Mouse (Mus musculus) midbrain, embryonic 16.5 days (tissue): Measurements from ENCODE around the gene Wbp11. TPM values are rescaled to one million over a fixed set of nuclear protein-coding genes. Genes with fewer than 3 reads are reported as not detected.
"Not testable (repeated sequence)": the region's sequence is repeated elsewhere in the genome, so short reads cannot be mapped to it uniquely, and the experiment has no call there.

Experiments used
- ATAC-seq: fragments of 200-750 bp; cut with Nextera tagmentation; 2 replicates; pipeline ENCODE4 v1.8.0; 2017; ENCODE audit warnings: moderate TSS enrichment
- H3K27ac ChIP-seq: fragments of 300-500 bp; sonication (generic); 2 replicates; pipeline ENCODE4 v1.5.1; 2014; ENCODE audit warnings: mild to moderate bottlenecking, low read length, mixed read lengths
- H3K27me3 ChIP-seq: fragments of 300-500 bp; sonication (generic); 2 replicates; pipeline ENCODE4 v1.6.1; 2014; ENCODE audit warnings: low read depth, low read length, mixed read lengths; ENCODE audit not compliant: control insufficient read depth, insufficient read depth
- H3K36me3 ChIP-seq: fragments of 300-500 bp; sonication (generic); 2 replicates; pipeline ENCODE4 v1.6.1; 2014; ENCODE audit warnings: mild to moderate bottlenecking, low read length, moderate library complexity, mixed read lengths; ENCODE audit not compliant: control insufficient read depth, insufficient read depth
- H3K4me1 ChIP-seq: fragments of 300-500 bp; sonication (generic); 2 replicates; pipeline ENCODE4 v1.6.1; 2014; ENCODE audit warnings: mild to moderate bottlenecking, low read length, mixed read lengths; ENCODE audit not compliant: control insufficient read depth, insufficient read depth
- H3K4me2 ChIP-seq: fragments of 300-500 bp; sonication (generic); 2 replicates; pipeline ENCODE4 v1.6.1; 2014; ENCODE audit warnings: mild to moderate bottlenecking, low read length, mixed read lengths
- H3K4me3 ChIP-seq: fragments of 300-500 bp; sonication (generic); 2 replicates; pipeline ENCODE4 v1.5.1; 2014; ENCODE audit warnings: low read depth, mild to moderate bottlenecking, low read length, moderate library complexity, mixed read lengths
- H3K9ac ChIP-seq: fragments of 300-500 bp; sonication (generic); 2 replicates; pipeline ENCODE4 v1.6.1; 2014; ENCODE audit warnings: low read depth, low read length, mixed read lengths
- H3K9me3 ChIP-seq: fragments of 300-500 bp; sonication (generic); replicated peaks from 2 replicates; pipeline ENCODE4 v1.6.1; 2014; ENCODE audit warnings: mild to moderate bottlenecking, low read length, mixed read lengths; ENCODE audit not compliant: control insufficient read depth, poor library complexity, severe bottlenecking
- WGBS: fragments of 180-500 bp; shearing (Covaris S2); extraction: QIAGEN DNeasy Blood & Tissue Kit; methylation state at CpG from one replicate; pipeline ENCODE4 v1.1.7; 2014; 5-methylcytosine and 5-hydroxymethylcytosine counted together
- polyA plus RNA-seq: library from polyadenylated mRNA; unstranded; fragments of >200 nt; fragmentation: Nextera tagmentation; extraction: Ambion mirVana; gene quantifications from 2 replicates; pipeline ENCODE4 v1.2.1, GENCODE M21; 2015

Gene Wbp11
- polyA plus RNA-seq, 1 experiment from 2014 or later: 74.2 TPM

DNA sequence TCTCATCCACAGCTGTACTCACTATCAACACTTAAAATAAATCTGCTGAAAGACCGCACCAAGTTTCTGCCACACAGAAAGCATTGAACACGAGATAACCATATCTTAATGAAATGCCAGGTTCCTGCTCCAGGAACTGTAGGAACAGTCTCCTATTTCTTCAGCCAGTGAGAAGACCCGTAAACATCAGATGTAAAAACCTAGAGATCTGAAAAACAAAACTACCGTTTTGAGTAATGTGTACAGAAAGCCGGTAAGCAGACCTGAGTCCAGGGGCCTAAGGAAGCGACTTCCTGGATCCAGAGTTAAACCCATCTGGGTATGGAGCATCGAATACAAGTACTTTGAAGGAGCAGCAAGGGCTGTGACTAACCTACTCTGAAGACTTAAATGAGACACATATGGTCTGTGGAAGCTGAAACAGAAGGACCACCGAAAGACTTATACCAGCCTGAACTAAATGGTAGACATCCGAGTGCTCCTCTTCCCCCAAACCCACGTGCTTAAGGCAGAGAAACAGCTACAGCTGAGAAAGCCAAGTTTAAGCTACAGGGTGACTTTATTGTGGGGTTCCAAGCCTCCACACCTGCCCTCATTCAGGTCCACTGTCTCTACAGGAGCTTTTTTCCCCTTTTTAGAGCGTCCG, 24.8 kb downstream of the Wbp11 start:
- peak overlapping the region; percentile 82 for H3K4me3 ChIP-seq
- peak overlapping the region; percentile 100 for H3K27ac ChIP-seq
- no peaks in the 10 kb centered on the region for H3K9me3 ChIP-seq
- H3K4me2 ChIP-seq: peak overlapping the region; percentile 69
- no peaks in the 10 kb centered on the region for H3K36me3 ChIP-seq
- ATAC-seq: 0 out of 2 replicates have a peak, but pooled peaks have one; percentile 0
- H3K27me3 ChIP-seq: no peaks in the 10 kb centered on the region
- H3K4me1 ChIP-seq: peaks cover 13% of the 10 kb centered on the region
- H3K9ac ChIP-seq: peak overlapping the region; percentile 37; the same call in 1 of the 2 replicates
- 24% methylated on average over 12 of the region's 12 CpGs for WGBS

DNA sequence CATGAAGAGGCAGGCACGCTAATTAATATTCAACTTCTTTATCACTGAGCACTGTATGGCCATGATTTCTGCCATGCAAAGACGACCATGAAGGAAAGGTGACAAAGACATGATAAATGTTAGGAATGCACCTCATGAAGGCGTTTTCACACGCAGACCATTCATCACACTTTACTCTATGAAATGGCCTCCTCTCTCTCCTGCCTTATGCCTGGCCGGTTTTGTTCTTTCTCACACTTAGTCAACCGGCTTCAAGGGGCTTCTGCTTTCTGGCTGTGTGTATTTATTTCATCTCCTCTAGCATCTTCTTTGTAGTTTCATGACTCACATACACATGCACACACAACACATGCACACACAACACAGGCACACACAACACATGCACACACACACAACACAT, 26.8 kb downstream of the Wbp11 start:
- Histone ChIP-seq H3K4me3 (no peak overlapping the region), H3K4me1 (peaks cover 9% of the 10 kb centered on the region), H3K36me3 (no peaks in the 10 kb centered on the region), H3K4me2 (no peak overlapping the region), H3K27me3 (no peaks in the 10 kb centered on the region), H3K9ac (no peak overlapping the region), H3K27ac (no peak overlapping the region), H3K9me3 (no peaks in the 10 kb centered on the region)
- 87% methylated on average over 6 of the region's 6 CpGs for WGBS
- no peak for ATAC-seq

GRCm38 (mm10) chr6:136800710-136801109, 27.3 kb downstream of the Wbp11 start:
- WGBS: 91% methylated on average over 8 of the region's 8 CpGs

DNA sequence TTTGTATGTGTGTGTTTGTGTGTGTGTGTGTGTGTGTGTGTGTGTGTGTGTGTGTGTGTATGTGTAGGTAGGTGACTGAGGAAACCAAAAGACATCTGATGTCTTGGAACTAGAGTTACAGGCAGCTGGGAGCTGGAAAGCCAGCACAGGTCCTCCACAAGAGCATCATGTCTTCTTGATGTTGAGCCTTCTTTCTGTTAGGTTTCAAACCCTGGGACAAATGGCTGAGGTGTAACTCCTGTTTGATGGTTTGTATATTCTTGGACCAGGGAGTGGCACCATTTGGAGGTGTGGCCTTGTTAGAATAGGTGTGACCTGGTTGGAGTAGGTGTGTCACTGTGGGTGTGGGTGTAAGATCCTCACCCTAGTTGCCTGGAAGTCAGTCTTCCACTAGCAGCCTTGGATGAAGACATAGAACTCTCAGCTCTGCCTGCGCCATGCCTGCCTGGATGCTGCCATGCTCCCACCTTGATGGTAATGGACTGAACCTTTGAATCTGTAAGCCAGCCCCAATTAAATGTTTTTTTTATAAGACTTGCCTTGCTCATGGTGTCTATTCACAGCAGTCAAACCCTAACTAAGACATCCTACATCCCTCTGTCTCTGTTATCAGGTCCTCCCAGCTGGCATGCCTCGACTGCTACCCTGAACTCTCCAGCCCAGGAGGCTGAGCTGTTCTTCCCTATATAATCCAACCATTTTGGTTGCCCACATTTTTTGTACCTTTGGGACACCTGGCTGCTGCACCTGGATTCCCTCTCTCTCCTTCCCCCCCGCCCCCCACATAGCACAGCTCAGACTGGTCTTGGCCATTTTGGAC, 29.9 kb downstream of the Wbp11 start:
- 78% methylated on average over 3 of the region's 3 CpGs for WGBS
- H3K9me3 ChIP-seq, H3K4me2 ChIP-seq, ATAC-seq, H3K9ac ChIP-seq, H3K36me3 ChIP-seq, H3K27ac ChIP-seq, H3K27me3 ChIP-seq, H3K4me3 ChIP-seq: not testable (repeated sequence)
- peaks cover 11% of the 10 kb centered on the region for H3K4me1 ChIP-seq

More at GRCm38 (mm10) chr6:136800710-136801109, 27.3 kb downstream of the Wbp11 start:
- H3K4me1 ChIP-seq: peaks cover 9% of the 10 kb centered on the region
- no peaks in the 10 kb centered on the region for H3K27me3 ChIP-seq
- H3K9me3 ChIP-seq: no peaks in the 10 kb centered on the region
- no peak overlapping the region for H3K27ac ChIP-seq
- H3K36me3 ChIP-seq: no peaks in the 10 kb centered on the region
- H3K4me3 ChIP-seq: no peak overlapping the region
- H3K4me2 ChIP-seq: no peak overlapping the region
- no peak for ATAC-seq
- H3K9ac ChIP-seq: no peak overlapping the region

- Histone ChIP-seq H3K4me3 (no peak overlapping the region), H3K4me2 (no peak overlapping the region), H3K9me3 (no peaks in the 10 kb centered on the region), H3K9ac (no peak overlapping the region), H3K36me3 (no peaks in the 10 kb centered on the region), H3K27me3 (no peaks in the 10 kb centered on the region), H3K4me1 (peaks cover 9% of the 10 kb centered on the region), H3K27ac (no peak overlapping the region)
- WGBS: 54% methylated on average over 6 of the region's 6 CpGs
- no peak for ATAC-seq
Measured at GRCm38 (mm10) chr6:136795850-136796249, 32.2 kb downstream of the Wbp11 start.

- peaks cover 9% of the 10 kb centered on the region for H3K4me1 ChIP-seq
- no peaks in the 10 kb centered on the region for H3K9me3 ChIP-seq
- no peak overlapping the region for H3K27ac ChIP-seq
- H3K4me3 ChIP-seq: no peak overlapping the region
- no peaks in the 10 kb centered on the region for H3K27me3 ChIP-seq
- no peaks in the 10 kb centered on the region for H3K36me3 ChIP-seq
- 41% methylated on average over 1 of the region's 1 CpGs for WGBS
- no peak overlapping the region for H3K9ac ChIP-seq
- H3K4me2 ChIP-seq: no peak overlapping the region
- ATAC-seq: no peak
Measured at GRCm38 (mm10) chr6:136795110-136795509, 32.9 kb downstream of the Wbp11 start.

DNA sequence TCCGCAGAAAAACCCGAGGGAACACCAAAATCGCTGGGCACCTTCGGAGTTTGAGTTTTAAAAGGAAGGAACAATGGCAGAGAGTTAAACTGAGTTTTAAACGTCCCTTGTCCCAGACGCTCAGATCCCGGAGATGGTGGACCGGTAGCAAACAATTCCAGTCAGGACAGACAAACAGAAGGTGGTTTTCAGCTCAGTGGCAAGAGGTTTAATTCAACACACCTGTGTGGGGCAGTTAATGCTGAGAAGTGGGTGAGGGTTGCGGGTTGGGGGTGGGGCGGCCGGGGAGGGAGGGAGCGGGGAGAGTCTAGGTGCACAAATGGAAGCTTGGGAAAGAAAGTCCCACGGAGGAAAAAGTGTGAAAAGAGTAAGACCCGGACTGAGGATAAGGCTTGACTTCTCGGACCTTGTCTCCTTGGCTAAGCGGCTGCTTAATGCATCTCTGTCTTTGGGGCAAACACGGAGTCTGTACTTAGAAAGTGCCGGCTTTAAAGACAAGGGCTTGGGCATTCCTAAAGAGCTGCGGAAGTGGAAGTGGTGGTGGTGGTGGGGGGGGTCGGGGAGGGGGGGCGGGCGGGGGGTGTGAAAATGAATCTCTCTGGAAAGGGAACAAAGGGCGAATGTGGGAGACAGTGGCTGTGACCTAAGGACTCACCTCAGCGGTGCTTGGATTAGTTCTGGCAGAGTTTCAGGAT, 34.1 kb downstream of the Wbp11 start:
- Histone ChIP-seq H3K27me3 (no peaks in the 10 kb centered on the region), H3K4me2 (peak overlapping the region; percentile 58), H3K27ac (no peak overlapping the region), H3K36me3 (no peaks in the 10 kb centered on the region), H3K9me3 (no peaks in the 10 kb centered on the region), H3K9ac (no peak overlapping the region), H3K4me1 (peaks cover 9% of the 10 kb centered on the region), H3K4me3 (peak overlapping the region; percentile 29)
- 0 out of 2 replicates have a peak, but pooled peaks have one; percentile 36 for ATAC-seq
- WGBS: under 1% methylated on average over 19 of the region's 24 CpGs

GRCm38 (mm10) chr6:136792884-136793758, 34.9 kb downstream of the Wbp11 start:
- no peak overlapping the region for H3K9ac ChIP-seq
- peak overlapping the region; percentile 29 for H3K4me3 ChIP-seq
- no peaks in the 10 kb centered on the region for H3K36me3 ChIP-seq
- WGBS: 29% methylated on average over 16 of the region's 16 CpGs
- H3K27ac ChIP-seq: no peak overlapping the region
- no peak for ATAC-seq
- peak overlapping the region; percentile 58 for H3K4me2 ChIP-seq
- no peaks in the 10 kb centered on the region for H3K27me3 ChIP-seq
- H3K4me1 ChIP-seq: peaks cover 9% of the 10 kb centered on the region
- H3K9me3 ChIP-seq: no peaks in the 10 kb centered on the region
